Mouse (Mus musculus): ENCODE results near the gene Omp. TPM values are rescaled to one million over a fixed set of nuclear protein-coding genes. Genes with fewer than 3 reads are reported as not detected.

Omp gene
- total and polyA plus RNA-seq, 2 experiments from 2014 or later: 0.47 to 0.49 TPM

DNA sequence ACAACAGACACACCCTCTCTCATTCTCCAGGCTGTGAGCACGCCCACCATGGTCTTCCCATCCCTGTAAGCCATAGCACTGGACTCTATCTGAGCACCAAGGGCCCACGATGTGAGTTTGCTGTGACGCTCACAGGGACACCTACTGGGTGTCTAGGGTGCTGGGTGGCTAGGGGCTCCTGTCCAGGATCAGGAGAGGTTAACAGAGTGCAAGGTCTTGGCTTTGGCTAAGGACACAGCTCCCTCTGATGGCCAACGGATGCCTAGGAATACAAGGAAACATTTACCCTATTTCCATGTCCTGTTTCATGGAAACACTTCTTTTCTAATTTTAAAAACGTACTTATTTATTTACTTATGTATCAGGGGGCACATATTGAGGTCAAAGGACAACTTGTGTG is 5.2 kb upstream of the Omp start:
- peak; percentile 60 for TF ChIP-seq CTCF (IDR thresholded peaks at IDR 0.05; ENCODE audit: low read depth)
- Histone ChIP-seq H3K4me1 (ENCODE audit: insufficient read depth, low read length) (0 out of 2 replicates have a peak, but pooled peaks cover 5% of the 10 kb centered on the region), H3K4me3 (ENCODE audit: low read length) (no peak overlapping the region), H3K36me3 (ENCODE audit: insufficient read depth, low read length) (no peaks in the 10 kb centered on the region), H3K27ac (no peak overlapping the region), H3K9ac (replicated peaks; ENCODE audit: low read length) (no peak overlapping the region), H3K9me3 (ENCODE audit: low read length) (no peaks in the 10 kb centered on the region), H3K4me2 (ENCODE audit: low read depth, low read length) (no peak overlapping the region), H3K27me3 (ENCODE audit: insufficient read depth, low read length) (no peaks in the 10 kb centered on the region)
- ATAC-seq (no peak), DNase-seq (ENCODE audit: low spot score) (no peak)
- WGBS: 47% methylated on average over 5 of the region's 5 CpGs

DNA sequence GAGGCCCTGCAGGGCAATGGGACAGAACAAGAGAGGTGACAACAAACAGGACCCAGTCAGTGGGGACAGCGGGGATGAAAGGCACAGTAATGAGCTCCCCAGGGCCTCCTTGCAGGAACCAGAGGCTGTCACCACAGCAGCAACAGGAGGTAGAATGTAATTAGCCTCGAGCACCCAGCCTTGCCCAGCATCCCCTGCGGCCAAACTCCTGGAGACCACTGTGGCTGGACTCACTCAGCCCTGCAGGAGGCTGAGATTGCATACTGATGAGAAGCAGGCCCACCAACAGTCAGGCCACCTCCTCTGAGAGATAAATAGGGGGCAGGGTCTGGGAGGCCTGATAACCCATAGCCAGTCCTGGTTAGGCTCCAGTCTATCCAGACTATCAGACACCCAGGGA is 4.5 kb upstream of the Omp start:
- no peaks in the 10 kb centered on the region for H3K27me3 ChIP-seq (ENCODE audit: insufficient read depth, low read length)
- no peak for DNase-seq (ENCODE audit: low spot score)
- no peaks in the 10 kb centered on the region for H3K9me3 ChIP-seq (ENCODE audit: low read length)
- no peak overlapping the region for H3K4me3 ChIP-seq (ENCODE audit: low read length)
- no peak for TF ChIP-seq CTCF (IDR thresholded peaks at IDR 0.05; ENCODE audit: low read depth)
- no peak overlapping the region for H3K9ac ChIP-seq (replicated peaks; ENCODE audit: low read length)
- ATAC-seq: no peak
- no peaks in the 10 kb centered on the region for H3K36me3 ChIP-seq (ENCODE audit: insufficient read depth, low read length)
- 29% methylated on average over 3 of the region's 3 CpGs for WGBS
- 0 out of 2 replicates have a peak, but pooled peaks cover 5% of the 10 kb centered on the region for H3K4me1 ChIP-seq (ENCODE audit: insufficient read depth, low read length)
- H3K27ac ChIP-seq: no peak overlapping the region
- no peak overlapping the region for H3K4me2 ChIP-seq (ENCODE audit: low read depth, low read length)

DNA sequence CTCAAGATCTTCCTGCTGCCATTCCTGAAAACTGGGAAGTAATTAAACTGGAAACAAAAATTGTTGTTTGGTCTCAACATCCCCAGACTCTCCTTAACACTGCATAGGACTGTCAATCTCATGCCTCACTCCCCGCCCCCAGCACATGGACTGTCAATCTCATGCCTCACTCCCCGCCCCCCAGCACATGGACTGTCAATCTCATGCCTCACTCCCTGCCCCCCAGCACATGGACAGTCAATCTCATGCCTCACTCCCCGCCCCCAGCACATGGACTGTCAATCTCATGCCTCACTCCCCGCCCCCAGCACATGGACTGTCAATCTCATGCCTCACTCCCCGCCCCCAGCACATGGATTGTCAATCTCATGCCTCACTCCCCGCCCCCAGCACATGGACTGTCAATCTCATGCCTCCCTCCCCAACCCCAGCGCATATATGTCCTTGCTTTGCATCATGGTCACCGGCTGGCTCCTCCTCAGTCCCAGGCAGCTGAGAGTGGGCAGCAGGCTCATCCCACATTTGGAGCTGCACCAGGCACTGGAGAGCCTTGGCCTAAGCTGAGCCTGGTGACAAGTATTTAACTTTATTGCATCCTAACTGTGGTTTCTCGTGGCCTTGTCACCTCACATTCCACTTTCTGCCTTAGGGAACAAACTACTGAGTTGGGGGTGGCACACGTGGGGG is 3.6 kb upstream of the Omp start:
- Histone ChIP-seq H3K27me3 (ENCODE audit: insufficient read depth, low read length) (no peaks in the 10 kb centered on the region), H3K27ac (no peak overlapping the region), H3K4me2 (ENCODE audit: low read depth, low read length) (no peak overlapping the region), H3K4me3 (ENCODE audit: low read length) (no peak overlapping the region), H3K9ac (replicated peaks; ENCODE audit: low read length) (no peak overlapping the region), H3K36me3 (ENCODE audit: insufficient read depth, low read length) (no peaks in the 10 kb centered on the region), H3K4me1 (ENCODE audit: insufficient read depth, low read length) (0 out of 2 replicates have a peak, but pooled peaks cover 5% of the 10 kb centered on the region), H3K9me3 (ENCODE audit: low read length) (no peaks in the 10 kb centered on the region)
- DNase-seq (ENCODE audit: low spot score): no peak
- no peak for TF ChIP-seq CTCF (IDR thresholded peaks at IDR 0.05; ENCODE audit: low read depth)
- 59% methylated on average over 10 of the region's 10 CpGs for WGBS
- ATAC-seq: no peak

DNA sequence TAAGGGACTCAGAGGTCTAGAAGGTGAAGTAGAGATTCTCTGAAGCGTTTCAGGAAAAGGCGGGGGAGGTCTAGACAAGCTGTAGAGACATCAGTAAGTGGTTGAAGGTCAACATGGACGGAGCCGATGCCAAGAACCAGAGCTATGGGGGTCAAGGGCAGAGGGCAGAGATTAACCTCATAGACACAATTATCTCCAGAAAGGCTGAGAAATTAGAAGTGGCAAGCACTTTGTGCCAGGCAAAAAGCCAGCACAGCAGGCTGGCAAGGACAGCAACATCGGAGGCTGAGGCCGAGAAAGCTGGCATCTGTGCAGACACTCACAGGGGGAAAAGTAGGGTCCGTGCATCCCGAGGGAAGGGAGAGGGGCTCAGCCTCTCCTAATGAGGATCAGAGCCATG is 2.5 kb upstream of the Omp start:
- WGBS: 41% methylated on average over 8 of the region's 8 CpGs
- DNase-seq (ENCODE audit: low spot score) (peak; percentile 65), ATAC-seq (no peak)
- TF ChIP-seq CTCF (IDR thresholded peaks at IDR 0.05; ENCODE audit: low read depth): no peak
- no peak overlapping the region for H3K9ac ChIP-seq (replicated peaks; ENCODE audit: low read length)
- H3K4me3 ChIP-seq (ENCODE audit: low read length): no peak overlapping the region
- H3K4me1 ChIP-seq (ENCODE audit: insufficient read depth, low read length): 0 out of 2 replicates have a peak, but pooled peaks cover 5% of the 10 kb centered on the region
- H3K9me3 ChIP-seq (ENCODE audit: low read length): no peaks in the 10 kb centered on the region
- H3K36me3 ChIP-seq (ENCODE audit: insufficient read depth, low read length): no peaks in the 10 kb centered on the region
- H3K27ac ChIP-seq: 0 out of 2 replicates have a peak overlapping the region, but pooled peaks have one; percentile 1
- no peaks in the 10 kb centered on the region for H3K27me3 ChIP-seq (ENCODE audit: insufficient read depth, low read length)
- H3K4me2 ChIP-seq (ENCODE audit: low read depth, low read length): no peak overlapping the region

DNA sequence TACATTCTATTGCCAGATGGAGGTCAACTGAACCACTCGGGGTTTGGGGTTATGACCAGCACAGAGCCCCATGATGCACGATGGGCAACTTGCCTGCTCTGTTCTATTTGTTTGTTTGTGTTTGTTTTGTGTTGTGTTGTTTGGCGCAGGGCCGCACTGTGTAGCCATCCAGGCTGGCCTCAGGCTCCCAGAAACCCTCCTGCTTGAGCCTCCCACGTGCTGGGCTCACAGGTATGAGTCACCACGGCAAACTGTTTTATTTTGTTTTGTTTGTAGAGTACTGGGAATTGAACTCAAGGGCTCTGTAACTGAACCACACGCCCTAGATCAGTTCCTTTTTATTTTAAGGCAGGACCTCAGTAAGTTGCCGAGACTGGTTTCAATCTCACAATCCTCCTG is 1.1 kb upstream of the Omp start:
- H3K36me3 ChIP-seq (ENCODE audit: insufficient read depth, low read length): no peaks in the 10 kb centered on the region
- no peak for TF ChIP-seq CTCF (IDR thresholded peaks at IDR 0.05; ENCODE audit: low read depth)
- 82% methylated on average over 8 of the region's 8 CpGs for WGBS
- H3K4me1 ChIP-seq (ENCODE audit: insufficient read depth, low read length): 0 out of 2 replicates have a peak, but pooled peaks cover 5% of the 10 kb centered on the region
- no peak overlapping the region for H3K27ac ChIP-seq
- DNase-seq (ENCODE audit: low spot score): no peak
- H3K9ac ChIP-seq (replicated peaks; ENCODE audit: low read length): no peak overlapping the region
- H3K9me3 ChIP-seq (ENCODE audit: low read length): no peaks in the 10 kb centered on the region
- no peak for ATAC-seq
- no peaks in the 10 kb centered on the region for H3K27me3 ChIP-seq (ENCODE audit: insufficient read depth, low read length)
- no peak overlapping the region for H3K4me3 ChIP-seq (ENCODE audit: low read length)
- H3K4me2 ChIP-seq (ENCODE audit: low read depth, low read length): no peak overlapping the region

DNA sequence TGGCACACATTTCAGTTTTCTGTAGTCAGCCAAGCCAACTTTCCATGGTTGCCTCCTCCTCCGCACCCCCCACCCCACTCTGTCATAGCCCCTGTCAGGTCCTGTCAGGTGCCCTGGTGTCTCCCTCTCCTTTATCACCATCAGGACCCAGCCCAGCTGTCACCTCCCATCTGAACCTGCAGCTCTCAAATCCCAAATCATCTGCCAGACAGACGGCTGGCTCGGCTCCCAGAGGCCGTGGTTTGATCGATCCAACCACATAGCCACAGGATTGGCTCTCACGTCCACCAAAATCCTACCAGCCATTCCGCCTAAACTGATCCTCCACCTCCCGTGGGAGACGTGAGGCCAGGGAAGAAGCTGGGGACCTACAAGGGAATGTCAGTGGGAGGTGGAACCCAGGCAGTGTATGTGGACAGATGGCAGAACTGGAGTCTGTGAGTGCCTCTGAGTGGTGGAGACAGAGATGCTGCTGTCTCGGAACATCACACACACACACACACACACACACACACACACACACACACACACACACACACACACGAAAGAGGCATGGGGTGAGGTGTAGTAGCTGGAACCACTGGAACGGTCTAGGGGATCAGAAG is 642 bp upstream of the Omp start:
- DNase-seq (ENCODE audit: low spot score): no peak
- H3K27me3 ChIP-seq (ENCODE audit: insufficient read depth, low read length): no peaks in the 10 kb centered on the region
- H3K36me3 ChIP-seq (ENCODE audit: insufficient read depth, low read length): no peaks in the 10 kb centered on the region
- no peaks in the 10 kb centered on the region for H3K9me3 ChIP-seq (ENCODE audit: low read length)
- ATAC-seq: no peak
- H3K4me2 ChIP-seq (ENCODE audit: low read depth, low read length): no peak overlapping the region
- TF ChIP-seq CTCF (IDR thresholded peaks at IDR 0.05; ENCODE audit: low read depth): no peak
- no peak overlapping the region for H3K27ac ChIP-seq
- H3K4me3 ChIP-seq (ENCODE audit: low read length): no peak overlapping the region
- WGBS: 73% methylated on average over 12 of the region's 12 CpGs
- H3K4me1 ChIP-seq (ENCODE audit: insufficient read depth, low read length): 0 out of 2 replicates have a peak, but pooled peaks cover 5% of the 10 kb centered on the region
- no peak overlapping the region for H3K9ac ChIP-seq (replicated peaks; ENCODE audit: low read length)

DNA sequence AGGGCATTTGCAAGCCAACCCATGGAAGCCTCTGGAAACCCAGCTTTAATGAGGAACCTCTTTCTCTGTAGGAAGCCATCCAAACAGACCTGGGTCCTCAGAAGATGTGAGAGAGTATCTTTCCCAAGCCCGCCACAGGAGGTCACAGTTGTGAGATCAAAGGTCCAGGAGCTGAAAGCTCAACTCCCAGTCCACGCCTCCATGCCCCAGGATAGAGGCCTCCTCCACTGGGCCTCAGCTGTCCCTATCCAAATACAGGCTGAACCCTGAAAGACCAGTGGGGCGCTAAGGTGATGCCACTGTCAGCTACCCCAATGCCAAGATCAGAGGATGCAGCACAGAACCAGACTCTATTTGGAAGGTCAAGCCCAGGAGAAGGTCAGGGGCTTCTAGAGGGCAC is 2.7 kb downstream of the Omp start:
- whole genome bisulfite sequencing: 78% methylated on average over 3 of the region's 3 CpGs
- Histone ChIP-seq H3K4me3 (ENCODE audit: low read length) (no peak overlapping the region), H3K4me1 (ENCODE audit: insufficient read depth, low read length) (peaks cover 11% of the 10 kb centered on the region), H3K4me2 (ENCODE audit: low read depth, low read length) (no peak overlapping the region), H3K27ac (peak overlapping the region; percentile 0; the same call in 1 of the 2 replicates), H3K9ac (replicated peaks; ENCODE audit: low read length) (no peak overlapping the region), H3K27me3 (ENCODE audit: insufficient read depth, low read length) (no peaks in the 10 kb centered on the region), H3K9me3 (ENCODE audit: low read length) (no peaks in the 10 kb centered on the region), H3K36me3 (ENCODE audit: insufficient read depth, low read length) (no peaks in the 10 kb centered on the region)
- DNase-seq (ENCODE audit: low spot score) (no peak), ATAC-seq (no peak)
- TF ChIP-seq CTCF (IDR thresholded peaks at IDR 0.05; ENCODE audit: low read depth): no peak
